Mouse (Mus musculus): Measurements from ENCODE around the gene Gdf10. TPM values are rescaled to one million over a fixed set of nuclear protein-coding genes. Genes with fewer than 3 reads are reported as not detected.
A peak's percentile ranks its signal among the peaks of the same experiment; 100 is the strongest.

The Gdf10 gene
- total and polyA plus RNA-seq, 3 experiments: 1.0 to 3.8 (median 1.1) TPM

GRCm38 (mm10) chr14:33903199-33903598 is 20.2 kb upstream of the Gdf10 start:
- Histone ChIP-seq H3K9ac (ENCODE audit: low read depth, low read length) (no peak overlapping the region), H3K4me3 (no peak overlapping the region), H3K27me3 (ENCODE audit: control insufficient read depth, insufficient read depth, low read length) (no peaks in the 10 kb centered on the region), H3K27ac (no peak overlapping the region), H3K36me3 (ENCODE audit: control insufficient read depth, insufficient read depth, low read length) (no peaks in the 10 kb centered on the region), H3K4me1 (ENCODE audit: control insufficient read depth, insufficient read depth, low read length) (peaks cover 1% of the 10 kb centered on the region; the same call in 1 of the 2 replicates), H3K79me2 (replicated peaks; ENCODE audit: control insufficient read depth, insufficient read depth, low read length) (no peaks in the 10 kb centered on the region)
- no peak for TF ChIP-seq EP300 (IDR thresholded peaks at IDR 0.05; ENCODE audit: insufficient read depth, low read depth, low read length)
- TF ChIP-seq CTCF (IDR thresholded peaks at IDR 0.05): no peak
- no peak for TF ChIP-seq POLR2A (IDR thresholded peaks at IDR 0.05; ENCODE audit: insufficient read depth, low read depth, low read length)
- intact Hi-C loops (cut with DNase I): no loop called here
- DNase-seq: no peak
- WGBS: 78% methylated on average over 1 of the region's 1 CpGs

GRCm38 (mm10) chr14:33904851-33905250 is 18.5 kb upstream of the Gdf10 start:
- H3K27ac ChIP-seq: no peak overlapping the region

GRCm38 (mm10) chr14:33913727-33914126 is 9.7 kb upstream of the Gdf10 start:
- intact Hi-C loops (cut with DNase I): loop anchor here (1.0 kb wide), 2 partner anchors 218 to 240 kb away; no protein-coding TSS in a partner anchor
- Histone ChIP-seq H3K9ac (ENCODE audit: low read depth, low read length) (no peak overlapping the region), H3K27ac (no peak overlapping the region), H3K36me3 (ENCODE audit: control insufficient read depth, insufficient read depth, low read length) (no peaks in the 10 kb centered on the region), H3K27me3 (ENCODE audit: control insufficient read depth, insufficient read depth, low read length) (no peaks in the 10 kb centered on the region; the same call in 1 of the 2 replicates), H3K4me1 (ENCODE audit: control insufficient read depth, insufficient read depth, low read length) (no peaks in the 10 kb centered on the region), H3K79me2 (replicated peaks; ENCODE audit: control insufficient read depth, insufficient read depth, low read length) (no peaks in the 10 kb centered on the region), H3K4me3 (no peak overlapping the region)
- WGBS: 24% methylated on average over 3 of the region's 3 CpGs
- TF ChIP-seq EP300 (IDR thresholded peaks at IDR 0.05; ENCODE audit: insufficient read depth, low read depth, low read length) (peak; percentile 52; the same call in 1 of the 2 replicates), POLR2A (IDR thresholded peaks at IDR 0.05; ENCODE audit: insufficient read depth, low read depth, low read length) (no peak), CTCF (IDR thresholded peaks at IDR 0.05) (peak; percentile 71)
- peak; percentile 57 to 60 for DNase-seq

More at GRCm38 (mm10) chr14:33904851-33905250, 18.5 kb upstream of the Gdf10 start:
- intact Hi-C loops (cut with DNase I): no loop called here
- no peaks in the 10 kb centered on the region for H3K27me3 ChIP-seq (ENCODE audit: control insufficient read depth, insufficient read depth, low read length)
- peaks cover 1% of the 10 kb centered on the region; the same call in 1 of the 2 replicates for H3K4me1 ChIP-seq (ENCODE audit: control insufficient read depth, insufficient read depth, low read length)
- TF ChIP-seq POLR2A (IDR thresholded peaks at IDR 0.05; ENCODE audit: insufficient read depth, low read depth, low read length) (no peak), EP300 (IDR thresholded peaks at IDR 0.05; ENCODE audit: insufficient read depth, low read depth, low read length) (no peak), CTCF (IDR thresholded peaks at IDR 0.05) (no peak)
- no peak for DNase-seq
- no peak overlapping the region for H3K4me3 ChIP-seq
- H3K79me2 ChIP-seq (replicated peaks; ENCODE audit: control insufficient read depth, insufficient read depth, low read length): no peaks in the 10 kb centered on the region
- no peaks in the 10 kb centered on the region for H3K36me3 ChIP-seq (ENCODE audit: control insufficient read depth, insufficient read depth, low read length)
- H3K9ac ChIP-seq (ENCODE audit: low read depth, low read length): no peak overlapping the region

- Histone ChIP-seq H3K36me3 (ENCODE audit: control insufficient read depth, insufficient read depth, low read length) (no peaks in the 10 kb centered on the region), H3K4me3 (no peak overlapping the region), H3K4me1 (ENCODE audit: control insufficient read depth, insufficient read depth, low read length) (no peaks in the 10 kb centered on the region), H3K79me2 (replicated peaks; ENCODE audit: control insufficient read depth, insufficient read depth, low read length) (no peaks in the 10 kb centered on the region), H3K27ac (no peak overlapping the region), H3K9ac (ENCODE audit: low read depth, low read length) (no peak overlapping the region), H3K27me3 (ENCODE audit: control insufficient read depth, insufficient read depth, low read length) (no peaks in the 10 kb centered on the region; the same call in 1 of the 2 replicates)
- no peak for DNase-seq
- WGBS: 84% methylated on average over 9 of the region's 9 CpGs
- no peak for TF ChIP-seq CTCF (IDR thresholded peaks at IDR 0.05)
- no peak for TF ChIP-seq POLR2A (IDR thresholded peaks at IDR 0.05; ENCODE audit: insufficient read depth, low read depth, low read length)
- no peak for TF ChIP-seq EP300 (IDR thresholded peaks at IDR 0.05; ENCODE audit: insufficient read depth, low read depth, low read length)
- intact Hi-C loops (cut with DNase I): no loop called here
Observed at GRCm38 (mm10) chr14:33914206-33914605, 9.2 kb upstream of the Gdf10 start.

- Histone ChIP-seq H3K9ac (ENCODE audit: low read depth, low read length) (no peak overlapping the region), H3K36me3 (ENCODE audit: control insufficient read depth, insufficient read depth, low read length) (no peaks in the 10 kb centered on the region), H3K27me3 (ENCODE audit: control insufficient read depth, insufficient read depth, low read length) (peaks cover 7% of the 10 kb centered on the region), H3K4me1 (ENCODE audit: control insufficient read depth, insufficient read depth, low read length) (no peaks in the 10 kb centered on the region; the same call in 1 of the 2 replicates), H3K27ac (no peak overlapping the region), H3K4me3 (no peak overlapping the region), H3K79me2 (replicated peaks; ENCODE audit: control insufficient read depth, insufficient read depth, low read length) (no peaks in the 10 kb centered on the region)
- DNase-seq: no peak
- WGBS: 67% methylated on average over 14 of the region's 14 CpGs
- TF ChIP-seq EP300 (IDR thresholded peaks at IDR 0.05; ENCODE audit: insufficient read depth, low read depth, low read length): no peak
- TF ChIP-seq POLR2A (IDR thresholded peaks at IDR 0.05; ENCODE audit: insufficient read depth, low read depth, low read length): no peak
- TF ChIP-seq CTCF (IDR thresholded peaks at IDR 0.05): no peak
- intact Hi-C loops (cut with DNase I): no loop called here
Observed at GRCm38 (mm10) chr14:33920727-33921559, 2.4 kb upstream of the Gdf10 start.

- Histone ChIP-seq H3K36me3 (ENCODE audit: control insufficient read depth, insufficient read depth, low read length) (no peaks in the 10 kb centered on the region), H3K27ac (no peak overlapping the region), H3K4me3 (no peak overlapping the region), H3K4me1 (ENCODE audit: control insufficient read depth, insufficient read depth, low read length) (no peaks in the 10 kb centered on the region; the same call in 1 of the 2 replicates), H3K79me2 (replicated peaks; ENCODE audit: control insufficient read depth, insufficient read depth, low read length) (no peaks in the 10 kb centered on the region), H3K9ac (ENCODE audit: low read depth, low read length) (no peak overlapping the region), H3K27me3 (ENCODE audit: control insufficient read depth, insufficient read depth, low read length) (peaks cover 7% of the 10 kb centered on the region)
- intact Hi-C loops (cut with DNase I): no loop called here
- no peak for DNase-seq
- no peak for TF ChIP-seq EP300 (IDR thresholded peaks at IDR 0.05; ENCODE audit: insufficient read depth, low read depth, low read length)
- TF ChIP-seq POLR2A (IDR thresholded peaks at IDR 0.05; ENCODE audit: insufficient read depth, low read depth, low read length): no peak
- TF ChIP-seq CTCF (IDR thresholded peaks at IDR 0.05): no peak
- 31% methylated on average over 8 of the region's 8 CpGs for WGBS
Observed at GRCm38 (mm10) chr14:33922771-33923167, 618 bp upstream of the Gdf10 start.
